Mouse (Mus musculus) forebrain, embryonic 16.5 days (tissue): ENCODE data around the gene Gm20388. TPM values are rescaled to one million over a fixed set of nuclear protein-coding genes. Genes with fewer than 3 reads are reported as not detected.

Experiments
- ATAC-seq: fragments of 200-750 bp; cut with Nextera tagmentation; 2 replicates; pipeline ENCODE4 v1.8.0; 2017; ENCODE audit warnings: mild to moderate bottlenecking, moderate library complexity
- H3K27ac ChIP-seq: fragments of 300-500 bp; sonication (generic); 2 replicates; pipeline ENCODE4 v1.5.1; 2014; ENCODE audit warnings: low read length, control low read depth
- H3K27me3 ChIP-seq: fragments of 300-500 bp; sonication (generic); replicated peaks from 2 replicates; pipeline ENCODE4 v1.6.1; 2014; ENCODE audit warnings: low read length; ENCODE audit not compliant: control insufficient read depth, insufficient read depth
- H3K36me3 ChIP-seq: fragments of 300-500 bp; sonication (generic); 2 replicates; pipeline ENCODE4 v1.6.1; 2014; ENCODE audit not compliant: control insufficient read depth, insufficient read depth
- H3K4me1 ChIP-seq: fragments of 300-500 bp; sonication (generic); replicated peaks from 2 replicates; pipeline ENCODE4 v1.6.1; 2014; ENCODE audit warnings: low read length; ENCODE audit not compliant: control insufficient read depth, insufficient read depth
- H3K4me2 ChIP-seq: fragments of 300-500 bp; sonication (generic); 2 replicates; pipeline ENCODE4 v1.6.1; 2014; ENCODE audit warnings: mild to moderate bottlenecking, low read length, control low read depth
- H3K4me3 ChIP-seq: fragments of 300-500 bp; sonication (generic); replicated peaks from 2 replicates; pipeline ENCODE4 v1.5.1; 2014; ENCODE audit warnings: mild to moderate bottlenecking, low read length, control low read depth
- H3K9ac ChIP-seq: fragments of 300-500 bp; sonication (generic); replicated peaks from 2 replicates; pipeline ENCODE4 v1.6.1; 2014; ENCODE audit warnings: low read depth, low read length, control low read depth
- H3K9me3 ChIP-seq: fragments of 300-500 bp; sonication (generic); 2 replicates; pipeline ENCODE4 v1.6.1; 2016; ENCODE audit warnings: low read length; ENCODE audit not compliant: control insufficient read depth
- WGBS: fragments of 180-500 bp; shearing (Covaris S2); extraction: QIAGEN DNeasy Blood & Tissue Kit; methylation state at CpG from one replicate; pipeline ENCODE4 v1.1.7; 2014; 5-methylcytosine and 5-hydroxymethylcytosine counted together
- polyA plus RNA-seq: library from polyadenylated mRNA; unstranded; fragments of >200 nt; fragmentation: Nextera tagmentation; extraction: Ambion mirVana; gene quantifications from 2 replicates; pipeline ENCODE4 v1.2.1, GENCODE M21; 2015

The Gm20388 gene
- polyA plus RNA-seq, 1 experiment from 2014 or later: 4.7 TPM

GRCm38 (mm10) chr8:120746007-120746701 lies 835.5 kb downstream of the Gm20388 start:
- WGBS: 75% methylated on average over 18 of the region's 18 CpGs
- no peak for ATAC-seq
- Histone ChIP-seq H3K27me3 (no peaks in the 10 kb centered on the region), H3K27ac (no peak overlapping the region), H3K4me3 (no peak overlapping the region), H3K9ac (no peak overlapping the region), H3K4me2 (no peak overlapping the region), H3K4me1 (no peaks in the 10 kb centered on the region), H3K9me3 (no peaks in the 10 kb centered on the region), H3K36me3 (no peaks in the 10 kb centered on the region)

GRCm38 (mm10) chr8:120747286-120747685 lies 836.6 kb downstream of the Gm20388 start:
- Histone ChIP-seq H3K27me3 (no peaks in the 10 kb centered on the region), H3K9ac (no peak overlapping the region), H3K36me3 (no peaks in the 10 kb centered on the region), H3K4me2 (no peak overlapping the region), H3K4me3 (no peak overlapping the region), H3K9me3 (no peaks in the 10 kb centered on the region), H3K4me1 (no peaks in the 10 kb centered on the region), H3K27ac (no peak overlapping the region)
- ATAC-seq: no peak
- 85% methylated on average over 7 of the region's 7 CpGs for WGBS

GRCm38 (mm10) chr8:120750616-120751015 lies 840.0 kb downstream of the Gm20388 start:
- Histone ChIP-seq H3K27ac (no peak overlapping the region), H3K36me3 (no peaks in the 10 kb centered on the region), H3K9ac (no peak overlapping the region), H3K4me3 (no peak overlapping the region), H3K4me2 (no peak overlapping the region), H3K9me3 (no peaks in the 10 kb centered on the region), H3K27me3 (no peaks in the 10 kb centered on the region), H3K4me1 (no peaks in the 10 kb centered on the region)
- 86% methylated on average over 9 of the region's 9 CpGs for WGBS
- no peak for ATAC-seq

- no peak overlapping the region for H3K4me3 ChIP-seq
- H3K27me3 ChIP-seq: no peaks in the 10 kb centered on the region
- no peaks in the 10 kb centered on the region for H3K9me3 ChIP-seq
- H3K4me2 ChIP-seq: no peak overlapping the region
- H3K9ac ChIP-seq: no peak overlapping the region
- WGBS: 76% methylated on average over 21 of the region's 21 CpGs
- no peak for ATAC-seq
- H3K27ac ChIP-seq: no peak overlapping the region
- no peaks in the 10 kb centered on the region for H3K4me1 ChIP-seq
- no peaks in the 10 kb centered on the region for H3K36me3 ChIP-seq
These were observed 840.8 kb downstream of the Gm20388 start for GRCm38 (mm10) chr8:120751226-120752081.

GRCm38 (mm10) chr8:120752082-120752452 lies 841.4 kb downstream of the Gm20388 start:
- no peak for ATAC-seq

GRCm38 (mm10) chr8:120753476-120753875 lies 842.8 kb downstream of the Gm20388 start:
- Histone ChIP-seq H3K4me1 (no peaks in the 10 kb centered on the region), H3K9me3 (no peaks in the 10 kb centered on the region), H3K9ac (no peak overlapping the region), H3K4me3 (no peak overlapping the region), H3K27ac (no peak overlapping the region), H3K4me2 (no peak overlapping the region), H3K36me3 (no peaks in the 10 kb centered on the region), H3K27me3 (no peaks in the 10 kb centered on the region)
- 94% methylated on average over 22 of the region's 22 CpGs for WGBS
- no peak for ATAC-seq

More at GRCm38 (mm10) chr8:120752082-120752452, 841.4 kb downstream of the Gm20388 start:
- WGBS: 21% methylated on average over 12 of the region's 12 CpGs
- H3K27me3 ChIP-seq: no peaks in the 10 kb centered on the region
- H3K4me3 ChIP-seq: no peak overlapping the region
- no peak overlapping the region for H3K4me2 ChIP-seq
- H3K9me3 ChIP-seq: no peaks in the 10 kb centered on the region
- H3K4me1 ChIP-seq: no peaks in the 10 kb centered on the region
- H3K36me3 ChIP-seq: no peaks in the 10 kb centered on the region
- no peak overlapping the region for H3K27ac ChIP-seq
- no peak overlapping the region for H3K9ac ChIP-seq

GRCm38 (mm10) chr8:120755306-120756297 lies 845.0 kb downstream of the Gm20388 start:
- H3K9me3 ChIP-seq: no peaks in the 10 kb centered on the region
- H3K27me3 ChIP-seq: no peaks in the 10 kb centered on the region
- no peak overlapping the region for H3K27ac ChIP-seq
- H3K36me3 ChIP-seq: no peaks in the 10 kb centered on the region
- ATAC-seq: no peak
- no peak overlapping the region for H3K9ac ChIP-seq
- 55% methylated on average over 19 of the region's 19 CpGs for WGBS
- no peak overlapping the region for H3K4me3 ChIP-seq
- no peak overlapping the region for H3K4me2 ChIP-seq
- H3K4me1 ChIP-seq: no peaks in the 10 kb centered on the region

GRCm38 (mm10) chr8:120758005-120758404 lies 847.4 kb downstream of the Gm20388 start:
- no peak for ATAC-seq
- H3K9ac ChIP-seq: no peak overlapping the region
- H3K36me3 ChIP-seq: no peaks in the 10 kb centered on the region
- H3K27ac ChIP-seq: no peak overlapping the region
- no peaks in the 10 kb centered on the region for H3K9me3 ChIP-seq
- H3K4me1 ChIP-seq: no peaks in the 10 kb centered on the region
- no peak overlapping the region for H3K4me3 ChIP-seq
- no peak overlapping the region for H3K4me2 ChIP-seq
- 44% methylated on average over 4 of the region's 4 CpGs for WGBS
- H3K27me3 ChIP-seq: no peaks in the 10 kb centered on the region

GRCm38 (mm10) chr8:120759847-120760246 lies 849.2 kb downstream of the Gm20388 start:
- no peak for ATAC-seq
- Histone ChIP-seq H3K36me3 (no peaks in the 10 kb centered on the region), H3K27me3 (no peaks in the 10 kb centered on the region), H3K4me3 (no peak overlapping the region), H3K27ac (no peak overlapping the region), H3K4me1 (no peaks in the 10 kb centered on the region), H3K9me3 (no peaks in the 10 kb centered on the region), H3K4me2 (no peak overlapping the region), H3K9ac (no peak overlapping the region)
- 83% methylated on average over 6 of the region's 6 CpGs for WGBS
